8 mouse cellular contexts compared by ENCODE assay signal in the genomic region with DNA sequence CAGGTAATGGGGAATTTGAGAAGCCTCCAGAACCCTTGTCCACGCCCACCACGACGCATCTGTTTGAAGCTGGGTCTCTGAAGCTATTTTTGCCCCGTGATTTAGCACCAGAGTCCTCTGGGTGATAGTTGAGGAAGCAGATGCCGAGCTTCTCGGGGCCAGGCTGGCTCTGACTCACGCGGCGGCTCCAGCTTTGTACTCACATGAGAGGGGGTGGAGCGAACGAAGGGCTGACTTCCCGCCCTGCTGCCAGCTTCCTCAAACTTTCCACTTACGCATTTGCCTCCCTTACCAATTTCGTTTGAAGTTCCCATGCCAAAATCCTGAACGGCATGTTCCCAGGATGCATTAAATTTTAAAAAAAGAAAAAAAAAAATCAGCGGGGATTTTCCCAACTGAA.
DNase-seq lines count a peak whose midpoint lies in the region; ATAC-seq lines count a peak whose summit lies in the region.

No protein-coding gene starts in this region.

- H3K9me3 ChIP-seq in forebrain, embryonic 16.5 days (ENCODE audit: control insufficient read depth, low read length) = no peaks in the 10 kb centered on the region

- peak overlapping the region; percentile 14; the same call in 1 of the 2 replicates for H3K9ac ChIP-seq in forebrain, embryonic 16.5 days (replicated peaks; ENCODE audit: low read depth, low read length)

- peak overlapping the region; percentile 52 for H3K4me2 ChIP-seq in forebrain, embryonic 16.5 days (ENCODE audit: low read length)

- ATAC-seq in forebrain, embryonic 16.5 days = peak; percentile 59; the same call in 1 of the 2 replicates

- H3K36me3 ChIP-seq in forebrain, embryonic 16.5 days (ENCODE audit: control insufficient read depth, insufficient read depth) = no peaks in the 10 kb centered on the region

- intact Hi-C loops in heart, postnatal 25 days (cut with DNase I) = loop anchor here (5.0 to 10.0 kb wide), 4 partner anchors 113 to 620 kb away; no protein-coding TSS in a partner anchor

- WGBS in forebrain, embryonic 16.5 days = under 1% methylated on average over 16 of the region's 16 CpGs
- 2% methylated on average over 16 of the region's 16 CpGs for WGBS in large intestine, adult 2 months

- peak overlapping the region; percentile 30 for H3K4me3 ChIP-seq in forebrain, embryonic 16.5 days (replicated peaks; ENCODE audit: low read length)

- peak; percentile 82 for DNase-seq in CD4-positive helper T cell, adult 2 months (ENCODE audit: low read depth, low spot score)
- DNase-seq in adrenal gland, postnatal 10 days = peak; percentile 88
- DNase-seq in heart, postnatal 25 days (ENCODE audit: low spot score) = peak; percentile 75
- peak; percentile 74 for DNase-seq in large intestine, adult 2 months (ENCODE audit: low read depth, low spot score)
- DNase-seq in lung, postnatal 10 days = peak; percentile 88
- peak; percentile 76 for DNase-seq in ovary, adult 18-20 months (ENCODE audit: low spot score)
- peak; percentile 84 for DNase-seq in thymus, postnatal 0 days (ENCODE audit: low spot score)

- H3K27ac ChIP-seq in forebrain, embryonic 16.5 days (ENCODE audit: low read length) = no peak overlapping the region

- peaks cover 11% of the 10 kb centered on the region for H3K4me1 ChIP-seq in forebrain, embryonic 16.5 days (replicated peaks; ENCODE audit: control insufficient read depth, insufficient read depth, low read length)

- H3K27me3 ChIP-seq in forebrain, embryonic 16.5 days (replicated peaks; ENCODE audit: control insufficient read depth, insufficient read depth, low read length) = no peaks in the 10 kb centered on the region
